Mouse (Mus musculus): ENCODE measurements around the gene Smyd1. TPM values are rescaled to one million over a fixed set of nuclear protein-coding genes. Genes with fewer than 3 reads are reported as not detected.

Gene Smyd1
- polyA plus RNA-seq, 1 experiment from 2014 or later: 136 TPM

GRCm38 (mm10) chr6:71197636-71198535, 124.1 kb downstream of the Smyd1 start:
- Histone ChIP-seq H3K4me3 (ENCODE audit: low read length) (no peak overlapping the region), H3K27me3 (ENCODE audit: control insufficient read depth, insufficient read depth, low read length) (no peaks in the 10 kb centered on the region), H3K36me3 (ENCODE audit: control insufficient read depth, insufficient read depth) (no peaks in the 10 kb centered on the region), H3K9ac (ENCODE audit: low read length) (no peak overlapping the region), H3K9me3 (replicated peaks; ENCODE audit: control insufficient read depth, low read length) (no peaks in the 10 kb centered on the region), H3K4me2 (ENCODE audit: low read depth, low read length) (0 out of 2 replicates have a peak overlapping the region, but pooled peaks have one; percentile 6), H3K27ac (ENCODE audit: low read length) (no peak overlapping the region), H3K4me1 (ENCODE audit: control insufficient read depth, insufficient read depth, low read length) (peaks cover 5% of the 10 kb centered on the region; the same call in 1 of the 2 replicates)
- no peak for ATAC-seq (replicated peaks; ENCODE audit: extremely low read depth, insufficient read depth, low FRiP score)
- 44% methylated on average over 13 of the region's 13 CpGs for WGBS

GRCm38 (mm10) chr6:71196107-71196506, 125.9 kb downstream of the Smyd1 start:
- Histone ChIP-seq H3K27me3 (ENCODE audit: control insufficient read depth, insufficient read depth, low read length) (no peaks in the 10 kb centered on the region), H3K4me2 (ENCODE audit: low read depth, low read length) (no peak overlapping the region), H3K9ac (ENCODE audit: low read length) (no peak overlapping the region), H3K4me3 (ENCODE audit: low read length) (no peak overlapping the region), H3K4me1 (ENCODE audit: control insufficient read depth, insufficient read depth, low read length) (peaks cover 5% of the 10 kb centered on the region; the same call in 1 of the 2 replicates), H3K36me3 (ENCODE audit: control insufficient read depth, insufficient read depth) (no peaks in the 10 kb centered on the region), H3K9me3 (replicated peaks; ENCODE audit: control insufficient read depth, low read length) (no peaks in the 10 kb centered on the region), H3K27ac (ENCODE audit: low read length) (no peak overlapping the region)
- no peak for ATAC-seq (replicated peaks; ENCODE audit: extremely low read depth, insufficient read depth, low FRiP score)

- no peak overlapping the region for H3K4me3 ChIP-seq (ENCODE audit: low read length)
- H3K4me2 ChIP-seq (ENCODE audit: low read depth, low read length): no peak overlapping the region
- no peak for ATAC-seq (replicated peaks; ENCODE audit: extremely low read depth, insufficient read depth, low FRiP score)
- H3K36me3 ChIP-seq (ENCODE audit: control insufficient read depth, insufficient read depth): no peaks in the 10 kb centered on the region
- WGBS: 73% methylated on average over 6 of the region's 6 CpGs
- no peaks in the 10 kb centered on the region for H3K9me3 ChIP-seq (replicated peaks; ENCODE audit: control insufficient read depth, low read length)
- H3K27ac ChIP-seq (ENCODE audit: low read length): no peak overlapping the region
- no peak overlapping the region for H3K9ac ChIP-seq (ENCODE audit: low read length)
- H3K4me1 ChIP-seq (ENCODE audit: control insufficient read depth, insufficient read depth, low read length): peaks cover 5% of the 10 kb centered on the region; the same call in 1 of the 2 replicates
- H3K27me3 ChIP-seq (ENCODE audit: control insufficient read depth, insufficient read depth, low read length): no peaks in the 10 kb centered on the region
These were observed 128.8 kb downstream of the Smyd1 start for GRCm38 (mm10) chr6:71193151-71193740.

- Histone ChIP-seq H3K4me3 (ENCODE audit: low read length) (no peak overlapping the region), H3K27ac (ENCODE audit: low read length) (no peak overlapping the region), H3K9me3 (replicated peaks; ENCODE audit: control insufficient read depth, low read length) (no peaks in the 10 kb centered on the region), H3K4me2 (ENCODE audit: low read depth, low read length) (no peak overlapping the region), H3K4me1 (ENCODE audit: control insufficient read depth, insufficient read depth, low read length) (no peaks in the 10 kb centered on the region), H3K36me3 (ENCODE audit: control insufficient read depth, insufficient read depth) (no peaks in the 10 kb centered on the region), H3K9ac (ENCODE audit: low read length) (no peak overlapping the region), H3K27me3 (ENCODE audit: control insufficient read depth, insufficient read depth, low read length) (no peaks in the 10 kb centered on the region)
- WGBS: 86% methylated on average over 2 of the region's 2 CpGs
- ATAC-seq (replicated peaks; ENCODE audit: extremely low read depth, insufficient read depth, low FRiP score): no peak
These were observed 131.5 kb downstream of the Smyd1 start for GRCm38 (mm10) chr6:71190501-71190900.

GRCm38 (mm10) chr6:71189578-71189977, 132.5 kb downstream of the Smyd1 start:
- Histone ChIP-seq H3K9ac (ENCODE audit: low read length) (no peak overlapping the region), H3K27me3 (ENCODE audit: control insufficient read depth, insufficient read depth, low read length) (no peaks in the 10 kb centered on the region), H3K4me3 (ENCODE audit: low read length) (no peak overlapping the region), H3K4me1 (ENCODE audit: control insufficient read depth, insufficient read depth, low read length) (no peaks in the 10 kb centered on the region), H3K9me3 (replicated peaks; ENCODE audit: control insufficient read depth, low read length) (no peaks in the 10 kb centered on the region), H3K4me2 (ENCODE audit: low read depth, low read length) (no peak overlapping the region), H3K27ac (ENCODE audit: low read length) (no peak overlapping the region), H3K36me3 (ENCODE audit: control insufficient read depth, insufficient read depth) (no peaks in the 10 kb centered on the region)
- ATAC-seq (replicated peaks; ENCODE audit: extremely low read depth, insufficient read depth, low FRiP score): no peak
- WGBS: 33% methylated on average over 1 of the region's 1 CpGs

- WGBS: 52% methylated on average over 7 of the region's 7 CpGs
- no peak overlapping the region for H3K4me3 ChIP-seq (ENCODE audit: low read length)
These were observed 137.0 kb downstream of the Smyd1 start for GRCm38 (mm10) chr6:71184941-71185604.

GRCm38 (mm10) chr6:71180596-71180995, 141.4 kb downstream of the Smyd1 start:
- Histone ChIP-seq H3K27ac (ENCODE audit: low read length) (no peak overlapping the region), H3K36me3 (ENCODE audit: control insufficient read depth, insufficient read depth) (no peaks in the 10 kb centered on the region), H3K27me3 (ENCODE audit: control insufficient read depth, insufficient read depth, low read length) (no peaks in the 10 kb centered on the region), H3K9ac (ENCODE audit: low read length) (no peak overlapping the region), H3K4me3 (ENCODE audit: low read length) (no peak overlapping the region), H3K9me3 (replicated peaks; ENCODE audit: control insufficient read depth, low read length) (peaks cover 5% of the 10 kb centered on the region; the same call in 1 of the 2 replicates), H3K4me1 (ENCODE audit: control insufficient read depth, insufficient read depth, low read length) (no peaks in the 10 kb centered on the region), H3K4me2 (ENCODE audit: low read depth, low read length) (no peak overlapping the region)
- ATAC-seq (replicated peaks; ENCODE audit: extremely low read depth, insufficient read depth, low FRiP score): no peak
- WGBS: 84% methylated on average over 1 of the region's 1 CpGs

More at GRCm38 (mm10) chr6:71184941-71185604, 137.0 kb downstream of the Smyd1 start:
- Histone ChIP-seq H3K27ac (ENCODE audit: low read length) (no peak overlapping the region), H3K36me3 (ENCODE audit: control insufficient read depth, insufficient read depth) (no peaks in the 10 kb centered on the region), H3K4me1 (ENCODE audit: control insufficient read depth, insufficient read depth, low read length) (no peaks in the 10 kb centered on the region), H3K9me3 (replicated peaks; ENCODE audit: control insufficient read depth, low read length) (no peaks in the 10 kb centered on the region), H3K9ac (ENCODE audit: low read length) (no peak overlapping the region), H3K4me2 (ENCODE audit: low read depth, low read length) (no peak overlapping the region), H3K27me3 (ENCODE audit: control insufficient read depth, insufficient read depth, low read length) (no peaks in the 10 kb centered on the region)
- no peak for ATAC-seq (replicated peaks; ENCODE audit: extremely low read depth, insufficient read depth, low FRiP score)

GRCm38 (mm10) chr6:71172812-71173580, 149.0 kb downstream of the Smyd1 start:
- H3K36me3 ChIP-seq (ENCODE audit: control insufficient read depth, insufficient read depth): no peaks in the 10 kb centered on the region
- ATAC-seq (replicated peaks; ENCODE audit: extremely low read depth, insufficient read depth, low FRiP score): no peak
- H3K9me3 ChIP-seq (replicated peaks; ENCODE audit: control insufficient read depth, low read length): peaks cover 5% of the 10 kb centered on the region; the same call in 1 of the 2 replicates
- H3K9ac ChIP-seq (ENCODE audit: low read length): no peak overlapping the region
- H3K27ac ChIP-seq (ENCODE audit: low read length): no peak overlapping the region
- H3K4me1 ChIP-seq (ENCODE audit: control insufficient read depth, insufficient read depth, low read length): no peaks in the 10 kb centered on the region
- 82% methylated on average over 10 of the region's 10 CpGs for WGBS
- no peak overlapping the region for H3K4me3 ChIP-seq (ENCODE audit: low read length)
- no peak overlapping the region for H3K4me2 ChIP-seq (ENCODE audit: low read depth, low read length)
- H3K27me3 ChIP-seq (ENCODE audit: control insufficient read depth, insufficient read depth, low read length): no peaks in the 10 kb centered on the region
